In genomic region chr11:69980196-69981140, GRCm38 (mm10) we compare ENCODE assay signal across 8 mouse cellular contexts. TPM values are rescaled to one million over a fixed set of nuclear protein-coding genes. Genes with fewer than 3 reads are reported as not detected.
DNase-seq lines count a peak whose midpoint lies in the region; ATAC-seq lines count a peak whose summit lies in the region.

No protein-coding gene starts in this region.

- H3K9me3 ChIP-seq in hindbrain, embryonic 15.5 days: no peaks in the 10 kb centered on the region

- peak overlapping the region; percentile 95 for H3K4me2 ChIP-seq in hindbrain, embryonic 15.5 days

- peaks cover 40% of the 10 kb centered on the region for H3K4me1 ChIP-seq in hindbrain, embryonic 15.5 days (replicated peaks)

- peak overlapping the region; percentile 100 for H3K9ac ChIP-seq in hindbrain, embryonic 15.5 days

- DNase-seq in T-cell, adult 2 months (ENCODE audit: low spot score): peak; percentile 90
- peak; percentile 98 to 99 for DNase-seq in cerebellum, postnatal 36 days
- peak; percentile 99 to 100 for DNase-seq in frontal cortex, postnatal 36 days (ENCODE audit: low spot score in 2 of 2)
- peak; percentile 99 for DNase-seq in left cerebral cortex, adult 11 months (ENCODE audit: low spot score)
- peak; percentile 98 for DNase-seq in lung, postnatal 4 days
- peak; percentile 98 for DNase-seq in retina, postnatal 7 days (ENCODE audit: low read depth, low spot score)
- peak; percentile 94 for DNase-seq in urinary bladder, adult 2 months (ENCODE audit: low spot score)

- H3K36me3 ChIP-seq in hindbrain, embryonic 15.5 days: peaks cover 34% of the 10 kb centered on the region

- H3K27ac ChIP-seq in hindbrain, embryonic 15.5 days (replicated peaks): peak overlapping the region; percentile 100

- H3K27me3 ChIP-seq in hindbrain, embryonic 15.5 days: no peaks in the 10 kb centered on the region

- H3K4me3 ChIP-seq in hindbrain, embryonic 15.5 days: peak overlapping the region; percentile 100

- WGBS in hindbrain, embryonic 15.5 days: under 1% methylated on average over 34 of the region's 60 CpGs

- peak; percentile 95 for ATAC-seq in hindbrain, embryonic 15.5 days (ENCODE audit: low FRiP score, low read depth)

RNA-seq across cellular contexts. Expression of gene Ctdnep1, which starts 0.5 kb away (rescaled TPM):
- polyA plus RNA-seq in hindbrain, embryonic 15.5 days (2015; fragmentation: Nextera tagmentation; extraction: Ambion mirVana): 23.5 and 27.1 TPM in 2 replicates
- 82.0 and 95.4 TPM in 2 replicates for polyA plus RNA-seq in urinary bladder, adult 2 months (2012; rRNA removed)

RNA-seq across cellular contexts. Expression of gene Elp5, which starts 1.8 kb away (rescaled TPM):
- 163 and 174 TPM in 2 replicates for polyA plus RNA-seq in hindbrain, embryonic 15.5 days (2015; fragmentation: Nextera tagmentation; extraction: Ambion mirVana)
- 57.6 and 61.4 TPM in 2 replicates for polyA plus RNA-seq in urinary bladder, adult 2 months (2012; rRNA removed)

RNA-seq across cellular contexts. Expression of gene Gabarap, which starts 10.5 kb away (rescaled TPM):
- 561 and 571 TPM in 2 replicates for polyA plus RNA-seq in hindbrain, embryonic 15.5 days (2015; fragmentation: Nextera tagmentation; extraction: Ambion mirVana)
- polyA plus RNA-seq in urinary bladder, adult 2 months (2012; rRNA removed): 374 and 440 TPM in 2 replicates

RNA-seq across cellular contexts. Expression of gene Phf23, which starts 15.1 kb away (rescaled TPM):
- polyA plus RNA-seq in hindbrain, embryonic 15.5 days (2015; fragmentation: Nextera tagmentation; extraction: Ambion mirVana): 56.1 and 62.2 TPM in 2 replicates
- 35.8 and 36.4 TPM in 2 replicates for polyA plus RNA-seq in urinary bladder, adult 2 months (2012; rRNA removed)

RNA-seq across cellular contexts. Expression of gene Cldn7, which starts 15.9 kb away (rescaled TPM):
- 0.34 and 1.0 TPM in 2 replicates for polyA plus RNA-seq in hindbrain, embryonic 15.5 days (2015; fragmentation: Nextera tagmentation; extraction: Ambion mirVana)
- 67.1 and 69.1 TPM in 2 replicates for polyA plus RNA-seq in urinary bladder, adult 2 months (2012; rRNA removed)

Comparison
In these comparisons a context has a peak if more than half of its experiments do, and no peak if none do; other contexts are left out.
1. Peak in every context shown above with its lines: DNase-seq, ATAC-seq, H3K4me3 ChIP-seq and H3K27ac ChIP-seq.